Mouse (Mus musculus) cerebellum, adult 2 months (tissue): ENCODE measurements around the gene Mfsd7a.

ENCODE experiments used
- CTCF ChIP-seq: fragments of 200-500 bp; IDR thresholded peaks from 2 replicates; pipeline ENCODE4 v1.5.1; 2011; ENCODE audit warnings: low read depth, mild to moderate bottlenecking, control low read depth, low read length, moderate library complexity, borderline replicate concordance; ENCODE audit not compliant: insufficient read depth
- POLR2A ChIP-seq: fragments of 200-500 bp; IDR thresholded peaks from 2 replicates; pipeline ENCODE4 v1.6.1; 2011; ENCODE audit warnings: low read length, control low read depth, borderline replicate concordance; ENCODE audit not compliant: insufficient read depth

GRCm38 (mm10) chr5:108473737-108474136 lies 25.0 kb upstream of the Mfsd7a start:
- TF ChIP-seq CTCF = no peak
- no peak for TF ChIP-seq POLR2A
